Mouse (Mus musculus): ENCODE data around the gene Alpk1.
"Not testable (repeated sequence)": the region's sequence is repeated elsewhere in the genome, so short reads cannot be mapped to it uniquely, and the experiment has no call there.

Gene Alpk1

GRCm38 (mm10) chr3:127790234-127791055, 10.1 kb upstream of the Alpk1 start:
- no peak for DNase-seq (ENCODE audit: low read depth, low spot score)

GRCm38 (mm10) chr3:127789500-127790191, 9.3 kb upstream of the Alpk1 start, which contains the start of gene Tifa:
Gene Tifa, plus strand, starts transcription at chr3:127789805.
- DNase-seq (ENCODE audit: low read depth, low spot score) = no peak

GRCm38 (mm10) chr3:127788919-127789318, 8.6 kb upstream of the Alpk1 start:
- DNase-seq (ENCODE audit: low read depth, low spot score) = no peak

- no peak for DNase-seq (ENCODE audit: low read depth, low spot score)
Measured at GRCm38 (mm10) chr3:127788038-127788437, 7.7 kb upstream of the Alpk1 start.

- DNase-seq (ENCODE audit: low read depth, low spot score) = no peak
Measured at GRCm38 (mm10) chr3:127787032-127787431, 6.7 kb upstream of the Alpk1 start.

- DNase-seq (ENCODE audit: low read depth, low spot score) = not testable (repeated sequence)
Measured at GRCm38 (mm10) chr3:127783680-127784079, 3.4 kb upstream of the Alpk1 start.

- DNase-seq (ENCODE audit: low read depth, low spot score) = no peak
Measured at GRCm38 (mm10) chr3:127782921-127783320, 2.6 kb upstream of the Alpk1 start.

GRCm38 (mm10) chr3:127780921-127781320, 594 bp upstream of the Alpk1 start:
- DNase-seq (ENCODE audit: low read depth, low spot score) = no peak

GRCm38 (mm10) chr3:127769146-127769545, 11.2 kb downstream of the Alpk1 start:
- DNase-seq (ENCODE audit: low read depth, low spot score) = no peak

GRCm38 (mm10) chr3:127765971-127766370, 14.4 kb downstream of the Alpk1 start:
- DNase-seq (ENCODE audit: low read depth, low spot score) = no peak

GRCm38 (mm10) chr3:127764541-127764940, 15.8 kb downstream of the Alpk1 start:
- DNase-seq (ENCODE audit: low read depth, low spot score) = no peak

- DNase-seq (ENCODE audit: low read depth, low spot score) = peak; percentile 62
Measured at GRCm38 (mm10) chr3:127763076-127763612, 17.2 kb downstream of the Alpk1 start.

GRCm38 (mm10) chr3:127762403-127762802, 17.9 kb downstream of the Alpk1 start:
- no peak for DNase-seq (ENCODE audit: low read depth, low spot score)

- peak; percentile 39 for DNase-seq (ENCODE audit: low read depth, low spot score)
Measured at GRCm38 (mm10) chr3:127759212-127759611, 21.1 kb downstream of the Alpk1 start.

- DNase-seq (ENCODE audit: low read depth, low spot score) = no peak
Measured at GRCm38 (mm10) chr3:127758806-127759205, 21.5 kb downstream of the Alpk1 start.

GRCm38 (mm10) chr3:127757886-127758301, 22.4 kb downstream of the Alpk1 start:
- no peak for DNase-seq (ENCODE audit: low read depth, low spot score)

- DNase-seq (ENCODE audit: low read depth, low spot score) = no peak
Measured at GRCm38 (mm10) chr3:127756458-127756857, 23.9 kb downstream of the Alpk1 start.

GRCm38 (mm10) chr3:127749981-127750562, 30.3 kb downstream of the Alpk1 start:
- no peak for DNase-seq (ENCODE audit: low read depth, low spot score)

GRCm38 (mm10) chr3:127749266-127749665, 31.1 kb downstream of the Alpk1 start:
- no peak for DNase-seq (ENCODE audit: low read depth, low spot score)

- DNase-seq (ENCODE audit: low read depth, low spot score) = no peak
Measured at GRCm38 (mm10) chr3:127748644-127749043, 31.7 kb downstream of the Alpk1 start.

GRCm38 (mm10) chr3:127745911-127746640, 34.3 kb downstream of the Alpk1 start:
- DNase-seq (ENCODE audit: low read depth, low spot score) = no peak
